Mouse (Mus musculus) left cerebral cortex, adult 6 months (tissue): ENCODE data around the gene Piezo1. TPM values are rescaled to one million over a fixed set of nuclear protein-coding genes. Genes with fewer than 3 reads are reported as not detected.

ENCODE experiments used
- long read RNA-seq, 2 experiments: library from polyadenylated mRNA; unstranded; transcript quantifications; one replicate each; pipeline ENCODE4 v2.0.0; 2019 to 2020
- polyA plus RNA-seq: library from polyadenylated mRNA; unstranded; fragments of <200 nt; fragmentation: Nextera tagmentation; gene quantifications from 2 replicates; pipeline ENCODE4 v1.2.3, GENCODE M21; 2021

Piezo1 gene
- 0.55 and 0.73 TPM in 2 replicates for polyA plus RNA-seq
- long read RNA-seq, experiment 1: 0 reads
- long read RNA-seq, experiment 2, partial matches to known transcripts: 2 of 2 reads
- long read RNA-seq, experiment 2, other reads (novel, unspliced or antisense): 0 of 2 reads

DNA sequence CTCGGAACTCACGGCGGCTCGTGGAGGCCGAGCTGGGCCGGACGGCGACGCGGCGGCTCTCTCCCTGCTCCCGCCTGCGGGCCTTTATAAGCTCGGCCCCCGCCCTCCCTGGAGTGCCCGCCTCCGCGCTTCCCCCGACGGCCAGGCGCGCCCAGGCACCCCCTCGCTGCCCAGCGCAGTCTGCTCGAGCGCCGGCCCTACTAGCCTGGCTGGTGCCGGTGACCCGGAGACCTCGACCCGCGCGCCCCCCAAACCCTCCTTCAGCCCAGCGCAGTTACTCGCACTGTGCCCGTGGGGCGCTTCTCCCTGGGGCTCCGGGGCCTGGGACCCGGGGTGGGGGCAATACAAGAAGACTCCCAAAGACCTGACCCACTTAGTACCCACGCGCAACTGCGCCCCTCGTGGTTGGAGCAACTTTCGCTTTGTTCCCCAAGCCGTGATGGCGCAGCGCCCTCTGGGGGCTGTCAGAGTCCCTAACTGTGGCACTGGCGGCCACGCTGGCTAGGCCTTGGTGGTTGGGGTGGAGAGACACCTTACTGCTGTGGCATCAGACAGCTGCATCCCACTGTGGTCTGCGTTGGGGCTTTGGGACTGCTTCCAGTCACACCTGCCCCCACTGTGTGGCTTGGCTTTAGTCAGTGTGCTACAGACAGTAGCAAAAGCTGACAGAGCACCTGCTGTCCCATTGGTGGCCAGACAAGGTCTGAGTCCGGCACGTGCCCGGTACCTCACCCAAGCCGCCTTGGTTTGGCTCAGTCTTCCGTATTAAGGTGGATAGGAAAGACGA is at the start of gene Piezo1:
Gene Piezo1 (minus strand): TSS at position 65 of the 787 bp plus-strand sequence.

DNA sequence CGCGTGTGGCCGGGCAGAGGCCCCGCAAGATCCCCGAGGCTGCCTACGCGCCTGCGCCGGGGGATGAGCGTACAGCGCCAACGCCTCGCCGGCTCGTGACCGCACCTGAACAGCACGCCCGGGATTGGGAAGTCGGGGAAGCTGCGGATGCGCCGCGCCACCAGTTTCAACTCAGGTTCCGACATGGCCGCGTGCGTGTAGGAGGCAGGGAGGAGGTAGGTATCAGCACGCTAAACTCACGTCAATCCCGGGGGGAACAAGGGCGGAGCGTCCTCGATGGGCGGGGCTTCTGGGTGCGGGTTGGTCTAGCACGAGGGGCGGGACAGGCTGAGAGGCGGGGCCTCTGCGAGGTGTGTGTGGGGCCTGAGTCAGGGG is 25.5 kb upstream of the Piezo1 start, which contains the start of gene Aprt:
Gene Aprt (minus strand): TSS at position 262 of the 375 bp plus-strand sequence.

DNA sequence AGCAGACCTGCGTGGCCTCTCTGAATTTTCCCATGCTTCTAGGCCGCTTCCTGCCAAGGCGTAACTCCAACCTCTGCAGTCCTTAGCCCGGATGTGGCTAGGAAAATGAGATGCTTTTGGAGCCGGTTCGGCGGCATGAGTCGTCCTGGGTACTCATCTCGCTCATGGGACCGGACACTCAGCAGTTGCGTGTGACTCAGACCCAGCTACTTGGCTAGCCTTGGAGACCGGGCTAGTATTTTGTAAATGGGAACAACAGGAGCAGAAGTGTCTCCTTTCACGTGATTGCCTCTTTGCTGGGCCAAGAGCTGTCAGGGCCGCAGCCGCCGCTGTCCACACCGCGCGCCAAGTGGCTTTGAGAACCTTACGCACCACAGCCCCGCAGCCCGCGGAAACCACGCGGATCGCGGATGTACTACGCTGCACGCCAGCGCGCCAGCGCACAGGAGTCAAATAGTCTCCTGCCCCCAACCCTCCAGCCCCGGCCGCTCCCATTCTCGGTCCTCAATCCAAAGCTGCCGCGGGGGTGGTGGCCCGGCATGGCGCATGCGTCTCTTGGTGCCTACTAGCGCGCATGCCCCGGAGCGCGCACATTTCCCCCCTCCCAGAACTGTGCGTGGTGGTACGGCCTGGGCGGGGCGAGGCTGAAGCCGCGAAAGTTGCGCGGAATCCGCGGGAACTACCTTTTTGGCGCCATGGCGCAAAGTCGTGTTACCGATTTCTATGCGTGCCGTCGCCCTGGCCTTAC is 16.4 kb upstream of the Piezo1 start, which contains the start of gene Cdt1:
Gene Cdt1 (plus strand): TSS at position 655 of the 748 bp plus-strand sequence.

DNA sequence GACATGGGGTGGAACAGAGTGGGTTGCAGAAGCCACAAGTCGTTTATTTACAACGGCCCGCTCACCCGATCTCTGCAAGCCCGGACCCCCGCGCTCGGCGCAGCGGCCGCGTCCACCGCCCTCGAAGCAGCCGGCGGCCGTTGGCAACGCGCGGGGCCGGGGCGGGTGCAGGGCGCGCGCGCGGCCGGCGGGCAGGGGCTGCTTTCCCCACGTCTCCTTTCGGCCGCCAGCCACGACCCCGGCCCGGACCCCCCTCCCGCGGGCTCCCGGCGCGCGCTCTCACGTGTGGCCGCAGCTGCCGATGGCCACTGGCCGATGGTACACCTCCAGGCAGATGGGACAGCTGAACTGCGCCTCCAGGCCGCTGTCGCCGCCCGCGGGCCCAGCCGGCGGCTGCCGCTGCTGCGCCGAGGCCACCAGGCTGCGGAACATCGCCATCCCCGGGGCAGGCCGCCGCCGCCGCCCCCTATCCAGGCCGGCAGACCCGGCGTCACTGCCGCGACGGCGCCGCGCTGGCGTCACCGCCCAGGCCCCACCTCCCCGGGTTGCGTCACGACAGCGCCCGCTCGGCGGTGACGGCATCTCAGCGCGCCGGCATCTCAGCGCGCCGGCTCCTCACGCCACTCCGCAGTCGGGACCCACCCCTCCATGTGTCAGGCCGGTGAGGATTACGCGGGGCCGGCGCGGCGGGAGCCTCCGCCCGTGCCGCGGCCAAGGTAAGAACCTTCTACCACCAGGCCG is 75.4 kb downstream of the Piezo1 start, which contains the start of the genes Rnf166 and Ctu2:
Gene Rnf166 (minus strand): TSS at position 485 of the 741 bp plus-strand sequence.
Gene Ctu2 (plus strand): TSS at position 564 of the 741 bp plus-strand sequence.

DNA sequence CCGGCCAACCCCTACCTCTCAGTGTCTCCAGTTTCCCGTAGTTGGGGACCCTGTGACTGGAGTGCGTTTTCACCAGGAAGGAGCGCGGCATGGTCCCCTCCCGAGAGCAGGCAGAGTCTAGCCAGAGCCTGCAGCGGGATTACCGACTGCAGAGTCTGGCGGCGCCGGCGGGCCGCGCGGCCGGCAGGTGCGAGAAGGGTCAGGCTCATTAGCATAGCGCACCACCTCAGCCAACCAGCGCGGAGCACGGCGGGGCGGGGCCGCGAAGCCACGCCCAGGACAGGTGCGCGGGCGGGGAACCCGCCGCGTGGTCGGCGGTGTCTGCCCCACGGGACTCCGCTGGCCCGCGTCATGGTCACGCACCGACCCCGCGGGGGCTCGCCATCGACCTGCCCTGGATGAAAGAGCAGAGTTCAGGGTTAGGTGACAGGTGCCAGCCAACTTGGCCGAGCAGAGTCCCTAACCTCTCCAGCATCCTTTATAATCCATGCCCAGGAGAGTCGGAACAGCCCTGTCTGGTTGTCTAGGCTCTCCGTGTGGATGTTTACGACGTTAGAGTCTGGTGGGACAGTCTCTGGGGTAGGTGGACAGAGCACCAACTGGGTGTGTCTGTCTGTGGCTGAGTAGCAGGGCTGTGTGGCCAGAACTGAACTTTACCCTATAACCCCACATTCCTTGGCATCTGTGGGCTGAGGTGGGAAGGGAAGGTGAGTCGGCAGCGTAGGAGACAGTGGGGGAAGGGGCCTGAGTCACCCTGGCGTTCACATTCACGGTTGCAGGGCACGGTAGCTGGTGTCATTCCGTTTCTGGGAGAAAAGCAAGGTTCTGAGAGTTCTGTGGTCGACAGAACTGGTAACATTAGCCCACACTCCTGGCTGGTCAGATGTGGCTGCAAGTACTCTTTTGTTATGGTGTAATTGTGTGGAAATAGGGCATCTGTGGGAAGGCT is 90.3 kb downstream of the Piezo1 start, which contains the start of gene Snai3:
Gene Snai3 (minus strand): TSS at position 210 of the 949 bp plus-strand sequence.

DNA sequence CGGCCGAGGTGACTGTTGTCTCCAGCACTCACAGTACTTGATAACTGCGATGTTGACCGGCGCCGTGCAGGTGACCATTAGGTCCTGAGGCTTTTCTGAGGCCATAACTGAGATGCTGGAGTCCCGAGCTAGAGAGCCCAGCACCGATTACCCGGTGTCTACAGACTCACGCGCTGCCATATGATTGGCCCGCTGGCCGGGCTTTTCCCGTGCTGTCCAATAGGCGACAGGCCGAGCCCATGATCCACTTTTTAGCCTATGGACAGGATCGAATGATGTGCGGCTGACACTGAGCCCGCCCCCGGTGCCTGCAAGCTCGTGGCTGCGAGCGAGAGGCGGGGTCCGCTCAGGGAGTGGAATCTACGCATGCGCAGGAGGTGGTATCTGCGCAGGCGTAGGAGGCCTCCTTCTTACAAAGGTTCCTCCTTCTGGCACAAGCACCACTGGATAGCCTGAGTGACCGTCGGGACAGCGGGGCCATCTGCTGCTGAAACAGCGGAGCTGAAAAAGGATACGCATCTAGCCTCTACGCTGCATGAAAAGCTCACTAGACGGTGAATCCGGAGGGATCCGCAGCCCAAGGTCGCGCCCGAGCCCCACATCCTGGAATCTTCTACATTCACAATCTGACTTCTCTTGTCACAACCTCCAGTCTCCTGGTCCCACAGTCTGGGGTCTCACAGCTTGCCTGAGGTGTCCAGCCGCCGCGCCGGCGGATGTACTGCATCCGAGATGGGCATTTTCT is 107.7 kb downstream of the Piezo1 start, which contains the start of gene Mvd:
Gene Mvd (minus strand): TSS at position 161 of the 745 bp plus-strand sequence.

DNA sequence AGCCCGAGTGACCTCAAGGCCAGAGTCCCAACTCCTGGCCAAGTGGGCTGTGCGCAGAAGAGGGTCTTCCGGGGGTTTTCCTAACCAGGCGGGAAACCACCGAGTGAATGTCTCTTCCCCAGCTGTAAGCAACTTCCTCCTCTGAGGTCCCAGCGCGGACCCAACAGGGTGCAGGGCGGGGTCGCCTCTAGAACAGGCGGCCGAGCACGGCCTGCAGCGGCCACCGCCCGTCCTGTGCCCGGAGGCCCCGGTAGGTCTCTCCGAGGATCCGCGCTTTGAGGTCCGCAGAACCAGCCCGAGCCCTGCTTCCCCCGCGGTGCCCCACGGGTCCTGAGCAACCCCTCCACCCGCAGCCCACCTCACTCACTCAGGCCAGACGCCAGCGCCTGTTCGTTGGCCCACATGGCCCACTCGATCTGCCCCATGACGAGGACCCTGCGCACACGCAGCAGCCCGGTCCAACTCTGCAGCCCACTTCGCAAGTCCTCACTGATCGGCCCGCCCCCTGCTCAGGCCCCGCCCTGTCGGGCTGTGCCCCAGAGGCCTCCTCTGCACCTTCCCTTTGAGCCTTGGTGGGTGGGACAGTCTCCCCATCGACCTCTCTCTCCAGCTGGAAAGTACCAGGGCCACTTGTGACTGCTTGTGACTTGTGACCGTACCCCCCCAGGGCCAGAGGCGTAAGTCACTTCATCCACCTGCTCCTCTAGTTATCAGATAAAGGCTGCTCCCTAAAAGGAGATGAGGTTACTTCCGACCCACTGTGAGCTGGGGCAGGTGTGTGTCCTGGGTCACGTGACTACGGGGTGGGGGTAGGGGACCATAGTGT is 118.5 kb downstream of the Piezo1 start, which contains the start of gene Cyba:
Gene Cyba (minus strand): TSS at position 488 of the 826 bp plus-strand sequence.

Other genes with a start within 250 kb of the Piezo1 start
- gene Trhr2, start 190.6 kb downstream of the Piezo1 start, polyA plus RNA-seq: 0.59 and 0.64 TPM in 2 replicates
- 4.4 and 8.4 TPM in 2 replicates for gene Zc3h18, start 174.7 kb downstream of the Piezo1 start, polyA plus RNA-seq
- gene Il17c, start 129.3 kb downstream of the Piezo1 start, polyA plus RNA-seq: not detected in 2 replicates
- gene Cyba, start 118.4 kb downstream of the Piezo1 start, polyA plus RNA-seq: 29.4 and 37.8 TPM in 2 replicates
- 32.9 and 35.2 TPM in 2 replicates for gene Mvd, start 107.9 kb downstream of the Piezo1 start, polyA plus RNA-seq
- gene Snai3, start 90.6 kb downstream of the Piezo1 start, polyA plus RNA-seq: 0.48 and 1.1 TPM in 2 replicates
- gene Rnf166, start 75.3 kb downstream of the Piezo1 start, polyA plus RNA-seq: 18.0 and 47.5 TPM in 2 replicates
- 28.1 and 37.4 TPM in 2 replicates for gene Ctu2, start 75.2 kb downstream of the Piezo1 start, polyA plus RNA-seq
- 1.4 TPM in 2 replicates for gene Cdt1, start 16.7 kb upstream of the Piezo1 start, polyA plus RNA-seq
- gene Aprt, start 25.6 kb upstream of the Piezo1 start, polyA plus RNA-seq: 134 and 136 TPM in 2 replicates
- 2.2 and 3.4 TPM in 2 replicates for gene Galns, start 60.1 kb upstream of the Piezo1 start, polyA plus RNA-seq
- gene Trappc2l, start 60.3 kb upstream of the Piezo1 start, polyA plus RNA-seq: 164 and 234 TPM in 2 replicates
- not detected in 2 replicates for gene Pabpn1l, start 71.4 kb upstream of the Piezo1 start, polyA plus RNA-seq
- 3.6 and 4.5 TPM in 2 replicates for gene Cbfa2t3, start 147.8 kb upstream of the Piezo1 start, polyA plus RNA-seq
- gene Acsf3, start 224.2 kb upstream of the Piezo1 start, polyA plus RNA-seq: 4.4 and 5.6 TPM in 2 replicates